Mouse (Mus musculus) splenic B cell, adult 2 months (primary cell): ENCODE measurements around the gene Myog.

Experiments
- DNase-seq: peaks from one replicate; pipeline ENCODE4 v3.0.0-alpha.2; 2011; ENCODE audit warnings: low read depth, low spot score
- H3K27me3 ChIP-seq: 2 replicates; pipeline ENCODE4 v1.6.1; 2012; ENCODE audit warnings: mild to moderate bottlenecking, low read length, moderate library complexity, mixed read lengths; ENCODE audit not compliant: control insufficient read depth, poor library complexity, insufficient read depth, severe bottlenecking
- H3K36me3 ChIP-seq: 2 replicates; pipeline ENCODE4 v1.6.1; 2012; ENCODE audit warnings: mild to moderate bottlenecking, low read length, moderate library complexity, mixed read lengths; ENCODE audit not compliant: control insufficient read depth, poor library complexity, insufficient read depth, severe bottlenecking

The Myog gene

DNA sequence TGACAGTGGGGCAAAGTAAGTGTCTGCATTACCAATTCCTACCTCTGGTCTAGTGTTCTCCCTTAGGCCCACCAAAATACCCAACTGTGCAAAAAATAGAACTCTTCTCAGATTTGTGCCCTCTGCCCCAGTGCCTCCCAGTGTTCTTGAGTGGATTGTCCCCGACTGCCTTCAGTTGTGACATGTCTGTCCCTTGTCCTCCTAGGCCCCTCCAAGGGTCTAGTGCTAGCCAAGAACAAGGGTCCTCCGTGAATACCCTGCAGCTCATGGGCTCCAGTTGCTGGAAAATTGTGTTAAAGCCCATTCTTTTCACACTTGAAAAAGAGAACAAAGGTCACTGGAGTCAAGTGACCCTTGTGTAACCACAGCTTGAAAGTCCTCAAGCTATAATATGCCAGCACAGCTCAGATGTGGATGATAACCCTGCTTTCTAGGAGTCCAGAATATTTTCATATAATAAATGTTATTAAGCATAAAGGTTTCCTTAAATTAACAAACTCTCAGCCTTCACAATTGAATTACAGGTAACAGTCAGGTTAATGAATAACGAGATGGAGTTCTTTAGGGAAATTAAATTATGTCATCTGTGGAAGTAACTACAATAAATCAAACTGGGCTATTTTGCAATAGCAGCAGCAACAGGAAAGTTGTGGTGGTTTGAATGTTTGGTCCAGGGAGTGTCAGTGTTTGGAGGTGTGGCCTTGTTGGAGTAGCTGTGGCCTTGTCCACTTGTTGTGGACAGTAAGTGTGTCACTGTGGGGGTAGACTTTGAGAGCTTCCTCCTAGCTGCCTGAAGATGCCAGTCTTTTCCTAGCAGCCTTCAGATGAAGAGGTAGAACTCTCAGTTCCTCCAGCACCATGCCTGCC, 4.2 kb downstream of the Myog start:
- no peak for DNase-seq
- Histone ChIP-seq H3K27me3 (no peaks in the 10 kb centered on the region), H3K36me3 (no peaks in the 10 kb centered on the region)

DNA sequence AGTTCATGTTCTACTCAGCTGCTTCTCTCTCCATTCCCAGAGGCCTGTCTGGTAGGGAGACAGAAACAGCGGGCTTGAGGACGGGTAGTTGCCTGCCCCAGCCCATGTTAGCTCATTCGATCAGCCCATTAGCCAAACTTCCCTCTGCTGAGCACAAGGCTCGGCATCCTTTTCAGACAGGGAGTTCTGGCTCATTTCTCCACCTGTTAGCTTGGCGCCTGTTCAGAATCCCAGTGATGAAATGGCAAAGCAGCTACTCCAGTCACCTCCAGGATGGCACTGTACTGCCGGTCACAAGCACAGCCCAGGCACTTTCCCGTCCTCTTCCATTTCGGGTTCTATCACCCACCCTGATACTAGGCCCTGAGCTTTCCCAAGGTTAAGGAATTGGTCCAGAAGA, 7.5 kb downstream of the Myog start:
- no peak for DNase-seq
- no peaks in the 10 kb centered on the region for H3K27me3 ChIP-seq
- no peaks in the 10 kb centered on the region for H3K36me3 ChIP-seq

DNA sequence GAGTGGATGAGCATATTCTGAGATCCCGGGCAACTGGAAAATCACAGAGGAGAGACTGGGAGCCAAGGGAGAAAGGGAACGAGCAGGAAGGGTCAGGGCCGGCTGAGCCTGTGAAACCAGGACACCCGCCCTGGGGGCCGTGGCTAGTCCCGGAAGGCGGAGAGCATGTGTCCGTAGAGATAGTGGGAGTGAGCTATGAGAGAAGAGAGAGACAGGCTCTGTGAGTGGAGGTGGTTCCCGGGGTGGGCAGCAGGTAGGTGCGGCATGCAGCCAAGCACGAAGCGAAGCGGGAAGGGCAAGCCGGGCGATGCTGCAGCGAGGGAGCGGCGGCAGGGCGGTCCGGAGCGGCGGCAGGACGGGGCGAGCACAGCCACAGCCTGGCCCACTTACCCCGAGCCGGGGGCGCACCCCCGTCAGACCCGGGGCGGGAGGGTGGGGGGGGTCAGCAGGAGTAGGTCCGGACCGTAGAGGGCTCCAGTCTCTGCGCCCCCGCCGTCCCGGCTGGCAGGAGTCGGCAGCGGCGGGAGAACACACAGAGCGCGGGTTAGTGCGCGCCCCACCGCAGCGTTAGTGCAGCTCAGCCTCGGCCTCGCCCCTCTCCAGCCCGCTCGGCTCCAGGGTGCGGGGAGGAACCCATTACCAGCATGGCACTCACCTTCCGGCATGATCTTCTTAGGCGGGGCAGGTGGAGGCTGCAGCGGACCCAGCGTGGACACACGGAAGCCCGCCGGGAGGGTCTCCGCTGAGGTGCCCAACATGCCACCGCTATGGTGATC, 9.0 kb downstream of the Myog start:
- H3K36me3 ChIP-seq = no peaks in the 10 kb centered on the region
- no peaks in the 10 kb centered on the region for H3K27me3 ChIP-seq
- peak; percentile 29 for DNase-seq

DNA sequence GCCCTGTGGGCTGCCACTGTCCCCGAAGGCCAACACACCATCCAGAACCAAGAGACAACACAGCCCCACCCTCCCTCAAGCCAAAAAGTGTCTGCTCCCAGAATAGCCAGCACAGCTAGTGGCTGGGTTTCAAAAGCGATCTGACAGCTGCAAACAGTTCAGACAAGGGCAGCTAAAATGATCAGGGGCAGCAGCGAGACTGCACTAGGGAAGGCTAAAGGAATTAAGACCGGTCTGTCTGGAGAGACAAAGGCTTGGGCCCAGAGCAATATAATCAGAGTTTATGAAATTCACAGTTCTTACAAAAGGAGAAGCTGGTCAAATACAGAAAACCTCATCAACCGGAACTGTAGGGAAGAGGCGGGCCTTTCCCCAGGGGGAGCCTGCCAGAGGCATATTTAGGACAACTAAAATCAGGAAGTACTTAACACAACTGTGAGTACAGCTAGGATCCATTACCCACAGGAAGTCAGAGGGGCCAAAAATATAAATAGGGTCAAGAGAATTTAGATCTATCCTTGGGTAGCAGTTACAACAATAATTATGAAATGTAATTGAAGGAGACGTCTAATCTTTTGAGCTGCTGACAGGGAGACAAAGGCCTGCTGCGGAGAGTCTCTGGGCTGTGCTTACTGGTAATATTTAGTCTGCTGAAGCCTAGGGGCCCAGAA, 12.9 kb downstream of the Myog start:
- peak; percentile 57 for DNase-seq
- H3K36me3 ChIP-seq = no peaks in the 10 kb centered on the region
- no peaks in the 10 kb centered on the region for H3K27me3 ChIP-seq

DNA sequence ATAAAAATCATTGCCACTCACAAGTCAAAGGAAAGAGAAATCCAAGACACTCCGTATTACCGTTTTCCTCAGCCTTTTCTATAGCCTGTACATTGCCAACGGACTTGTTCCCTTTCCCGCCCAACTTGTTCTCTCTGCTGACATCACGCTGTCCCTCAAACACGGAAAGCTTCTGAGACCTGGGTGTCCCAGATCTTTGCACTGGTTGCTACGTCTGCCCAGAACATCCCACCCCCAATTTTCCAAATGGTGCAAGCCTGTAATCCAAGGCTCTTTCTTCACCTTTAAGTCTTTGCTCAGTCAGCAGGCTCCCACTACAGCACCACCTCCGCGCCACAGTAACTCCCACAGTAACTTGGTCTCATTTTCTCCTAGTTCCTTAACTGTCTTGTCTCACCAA, 15.2 kb downstream of the Myog start:
- Histone ChIP-seq H3K27me3 (no peaks in the 10 kb centered on the region), H3K36me3 (no peaks in the 10 kb centered on the region)
- DNase-seq = no peak

DNA sequence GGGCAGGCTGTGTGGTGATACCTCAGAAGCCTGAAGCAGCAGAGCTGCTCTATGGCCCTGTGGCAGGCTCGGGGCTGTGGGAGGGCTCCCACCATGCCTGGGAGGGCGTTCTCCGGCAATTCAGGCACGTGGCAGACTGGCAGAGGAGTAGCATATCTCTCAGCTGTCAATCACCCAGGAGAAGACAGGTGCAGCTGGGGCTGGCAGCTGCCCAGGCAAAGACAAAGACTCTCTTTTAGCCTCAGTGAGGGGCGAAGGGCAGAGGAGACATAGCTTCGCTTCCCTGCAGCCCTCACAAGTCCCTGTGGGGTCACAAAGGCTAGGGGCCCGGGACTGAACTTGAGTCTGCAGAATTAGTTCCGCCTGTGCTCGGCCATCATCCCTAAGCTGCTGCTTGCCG, 17.6 kb downstream of the Myog start:
- H3K27me3 ChIP-seq = no peaks in the 10 kb centered on the region
- no peak for DNase-seq
- no peaks in the 10 kb centered on the region for H3K36me3 ChIP-seq

DNA sequence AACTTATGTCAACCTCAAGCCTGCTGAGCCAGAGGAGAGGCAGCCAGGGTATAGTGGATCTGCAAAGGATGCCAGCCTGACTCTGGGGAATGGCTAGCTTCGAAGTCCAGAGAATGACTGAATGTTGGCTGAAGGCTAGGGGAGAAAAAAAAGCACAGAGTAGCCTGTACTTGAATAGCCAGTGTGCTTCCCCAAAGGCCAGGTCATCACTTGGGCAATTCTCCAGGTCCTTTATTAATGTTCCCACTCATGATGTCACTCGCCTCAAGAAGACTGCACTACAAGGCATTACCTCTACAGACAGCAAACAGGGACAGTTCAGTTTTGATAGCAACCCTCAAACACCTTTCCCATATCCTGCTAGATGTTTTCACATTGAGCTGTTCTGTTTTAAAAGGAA, 20.5 kb downstream of the Myog start:
- Histone ChIP-seq H3K36me3 (no peaks in the 10 kb centered on the region), H3K27me3 (no peaks in the 10 kb centered on the region)
- no peak for DNase-seq

DNA sequence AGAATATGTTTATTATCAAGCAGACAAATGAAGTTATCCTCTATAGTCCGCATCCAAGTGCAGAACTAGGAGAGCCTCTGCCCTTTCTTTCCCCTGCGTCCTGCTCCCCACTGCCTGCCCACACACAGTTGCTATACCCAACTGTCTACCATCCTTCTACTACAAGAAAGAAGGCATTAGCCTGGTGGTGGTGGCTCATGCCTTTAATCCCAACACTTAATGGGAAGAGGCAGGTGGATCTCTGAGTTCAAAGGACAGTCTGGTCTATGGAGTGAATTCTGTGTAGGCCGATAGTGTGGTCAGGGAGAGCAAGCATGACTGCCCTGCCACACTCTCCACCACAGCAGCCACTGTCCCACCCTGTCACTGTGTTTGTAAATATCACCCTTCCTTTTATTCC, 20.9 kb downstream of the Myog start:
- Histone ChIP-seq H3K36me3 (no peaks in the 10 kb centered on the region), H3K27me3 (no peaks in the 10 kb centered on the region)
- no peak for DNase-seq

DNA sequence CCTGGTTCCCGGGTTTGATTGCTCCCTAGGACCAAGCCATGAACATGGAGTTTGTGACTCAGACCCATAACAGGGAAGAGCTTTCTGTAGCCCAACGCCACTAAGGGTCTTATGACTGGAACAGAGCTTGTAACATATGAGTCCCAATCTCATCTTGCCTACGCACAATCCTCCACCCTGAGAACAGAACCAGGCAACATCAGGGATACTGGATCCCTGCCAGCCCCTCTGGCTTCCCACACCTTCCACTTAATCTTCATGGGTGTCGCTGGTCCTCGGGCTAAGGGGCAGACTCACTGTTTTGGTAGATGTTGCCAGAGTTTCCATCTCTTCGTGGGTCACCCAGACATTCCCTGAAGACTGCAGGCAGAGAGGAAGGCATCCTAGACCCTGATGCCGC, 22.0 kb downstream of the Myog start:
- Histone ChIP-seq H3K36me3 (no peaks in the 10 kb centered on the region), H3K27me3 (no peaks in the 10 kb centered on the region)
- no peak for DNase-seq

DNA sequence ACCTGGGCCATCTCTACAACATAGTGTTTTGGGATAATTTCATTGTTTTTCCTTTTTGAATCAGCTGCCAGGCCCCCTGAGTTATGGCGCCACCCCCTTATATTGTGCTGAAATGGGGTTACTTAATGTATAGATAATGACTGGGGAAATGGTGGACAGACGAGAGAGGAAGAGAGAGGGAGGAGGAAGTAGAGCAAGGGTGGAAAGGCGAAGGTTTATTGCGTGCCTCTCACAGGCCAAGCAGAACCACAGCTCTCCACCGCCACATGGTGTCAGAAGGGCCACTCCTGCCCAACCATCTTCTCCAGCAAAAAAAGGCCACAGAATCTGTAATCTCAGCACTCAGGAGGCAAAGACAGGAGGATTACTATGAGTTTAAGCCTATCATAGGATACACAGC, 25.4 kb downstream of the Myog start:
- Histone ChIP-seq H3K27me3 (no peaks in the 10 kb centered on the region), H3K36me3 (no peaks in the 10 kb centered on the region)
- no peak for DNase-seq

DNA sequence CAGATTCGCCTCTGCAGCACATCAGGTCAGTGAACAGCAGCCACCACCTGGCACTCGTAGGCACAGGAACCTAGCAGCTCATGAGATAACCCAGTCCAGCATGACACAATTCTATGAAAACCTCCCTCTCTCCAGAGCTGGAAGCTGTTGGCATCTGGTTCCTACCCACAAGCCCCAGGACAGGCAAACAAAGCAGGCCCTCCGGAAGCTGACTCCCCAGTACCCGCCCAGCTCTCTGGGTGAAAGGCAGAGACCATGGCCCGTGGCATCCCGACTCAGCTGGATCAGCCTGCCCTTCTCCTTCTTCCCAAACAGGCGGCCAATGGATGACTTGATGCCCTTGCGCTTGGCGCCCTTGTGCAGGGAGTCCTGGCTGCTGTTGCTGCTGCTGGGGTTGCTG, 26.6 kb downstream of the Myog start:
- no peaks in the 10 kb centered on the region for H3K27me3 ChIP-seq
- no peak for DNase-seq
- H3K36me3 ChIP-seq = no peaks in the 10 kb centered on the region

DNA sequence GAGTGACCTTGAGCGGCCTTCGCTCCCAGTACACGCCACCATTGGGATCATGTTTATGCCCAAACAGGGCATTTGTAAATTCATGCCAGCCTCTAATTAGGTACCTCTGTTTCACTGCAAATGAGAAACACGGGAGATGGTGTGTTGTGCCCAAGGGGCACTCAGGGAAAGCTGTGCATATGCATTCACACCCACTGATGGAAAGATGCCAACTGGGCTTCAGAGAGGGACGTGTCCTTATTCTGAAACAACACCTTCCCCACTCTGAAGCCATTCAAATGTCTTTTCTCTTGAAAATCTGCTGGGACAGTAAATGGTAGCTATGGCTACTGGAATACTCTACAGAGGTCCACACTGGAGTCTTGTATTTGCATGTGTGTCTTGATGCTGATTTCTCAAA, 28.5 kb downstream of the Myog start:
- H3K36me3 ChIP-seq = no peaks in the 10 kb centered on the region
- no peaks in the 10 kb centered on the region for H3K27me3 ChIP-seq
- no peak for DNase-seq

DNA sequence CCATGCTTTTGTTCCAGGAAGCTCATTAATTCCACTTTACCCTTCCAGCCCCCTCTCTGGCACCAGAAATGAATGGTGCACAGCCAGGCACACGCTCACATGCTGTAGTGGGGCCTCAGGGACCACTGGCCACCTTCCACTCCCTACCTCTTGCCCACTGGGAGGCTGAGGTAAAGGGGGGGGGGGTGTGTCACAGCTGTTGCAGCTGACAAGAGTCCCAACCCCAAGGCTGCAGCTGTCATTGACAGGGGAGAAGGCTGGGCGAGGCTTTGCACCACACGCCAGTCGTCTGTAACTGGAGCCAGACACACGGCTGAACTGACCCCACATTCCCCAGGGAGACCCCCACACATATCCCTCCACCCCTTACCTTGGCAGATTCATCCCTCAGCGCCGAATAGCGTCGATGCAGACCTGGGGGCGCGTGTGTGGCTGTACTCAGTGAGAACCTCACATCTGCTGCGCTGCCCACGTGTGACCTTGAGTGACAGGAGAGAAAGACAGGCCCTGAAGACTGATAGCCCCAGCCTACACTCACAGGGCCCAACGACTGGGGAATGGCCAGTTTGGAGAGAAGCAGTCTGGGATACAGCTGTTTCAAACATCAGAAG, 31.0 kb downstream of the Myog start:
- Histone ChIP-seq H3K36me3 (no peaks in the 10 kb centered on the region), H3K27me3 (no peaks in the 10 kb centered on the region)
- no peak for DNase-seq

DNA sequence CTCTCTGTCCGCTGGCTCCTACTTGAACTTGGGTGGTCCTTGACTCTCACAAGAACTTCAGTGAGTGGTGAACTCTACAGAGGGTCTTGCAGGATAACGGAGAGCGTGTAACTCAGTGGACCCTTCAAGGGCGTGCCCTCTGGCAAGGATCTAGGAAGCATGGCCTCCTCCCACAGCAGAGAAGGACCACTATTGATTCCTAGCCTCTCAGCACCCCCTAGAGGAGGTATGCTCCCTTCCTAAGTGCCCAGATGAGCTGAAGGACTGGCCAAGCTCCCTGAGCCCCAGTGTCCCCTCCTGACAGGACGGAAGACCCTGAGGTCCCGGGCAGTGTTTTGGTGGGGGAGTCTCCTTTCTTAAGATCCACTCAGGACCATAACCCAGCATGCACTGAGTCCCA, 32.8 kb downstream of the Myog start:
- Histone ChIP-seq H3K36me3 (no peaks in the 10 kb centered on the region), H3K27me3 (no peaks in the 10 kb centered on the region)
- peak; percentile 43 for DNase-seq
